Mouse (Mus musculus) ovary, postnatal 14 days (tissue): ENCODE data around the gene Hist2h3c2.
A peak's percentile ranks its signal among the peaks of the same experiment; 100 is the strongest.
"Not testable (repeated sequence)": the region's sequence is repeated elsewhere in the genome, so short reads cannot be mapped to it uniquely, and the experiment has no call there.

ENCODE experiments used
- DNase-seq: peaks from one replicate; pipeline ENCODE4 v3.0.0; 2022; ENCODE audit warnings: low spot score

The Hist2h3c2 gene

GRCm38 (mm10) chr3:96260220-96260619, 21.3 kb upstream of the Hist2h3c2 start:
- no peak for DNase-seq

- no peak for DNase-seq
Observed at GRCm38 (mm10) chr3:96257190-96257589, 18.3 kb upstream of the Hist2h3c2 start.

- DNase-seq: no peak
Observed at GRCm38 (mm10) chr3:96255926-96256593, 17.1 kb upstream of the Hist2h3c2 start.

GRCm38 (mm10) chr3:96254683-96255355, 15.9 kb upstream of the Hist2h3c2 start:
- no peak for DNase-seq

- DNase-seq: no peak
Observed at GRCm38 (mm10) chr3:96251787-96252186, 12.9 kb upstream of the Hist2h3c2 start.

- no peak for DNase-seq
Observed at GRCm38 (mm10) chr3:96250890-96251289, 12.0 kb upstream of the Hist2h3c2 start.

GRCm38 (mm10) chr3:96249034-96249345, 10.1 kb upstream of the Hist2h3c2 start:
- DNase-seq: no peak

GRCm38 (mm10) chr3:96248141-96249033, 9.5 kb upstream of the Hist2h3c2 start:
- no peak for DNase-seq

- DNase-seq: no peak
Observed at GRCm38 (mm10) chr3:96247356-96248140, 8.6 kb upstream of the Hist2h3c2 start.

- not testable (repeated sequence) for DNase-seq
Observed at GRCm38 (mm10) chr3:96246427-96246856, 7.5 kb upstream of the Hist2h3c2 start, which contains the start of gene Hist2h3c1. Gene Hist2h3c1, plus strand, starts transcription at chr3:96246685.

GRCm38 (mm10) chr3:96246018-96246417, 7.1 kb upstream of the Hist2h3c2 start:
- DNase-seq: not testable (repeated sequence)

GRCm38 (mm10) chr3:96245003-96245886, 6.3 kb upstream of the Hist2h3c2 start, which contains the start of gene Hist2h2aa1:
Gene Hist2h2aa1, plus strand, starts transcription at chr3:96245497.
- DNase-seq: peak; percentile 69

- no peak for DNase-seq
Observed at GRCm38 (mm10) chr3:96243921-96244572, 5.1 kb upstream of the Hist2h3c2 start.

GRCm38 (mm10) chr3:96240799-96241197, 1.9 kb upstream of the Hist2h3c2 start:
- no peak for DNase-seq

- DNase-seq: peak; percentile 89
Observed at GRCm38 (mm10) chr3:96239949-96240798, 1.2 kb upstream of the Hist2h3c2 start, which contains the start of gene Hist2h2aa2. Gene Hist2h2aa2, minus strand, starts transcription at chr3:96240276.

GRCm38 (mm10) chr3:96237904-96238511, 919 bp downstream of the Hist2h3c2 start:
- DNase-seq: no peak

- DNase-seq: no peak
Observed at GRCm38 (mm10) chr3:96237335-96237903, 1.5 kb downstream of the Hist2h3c2 start.

GRCm38 (mm10) chr3:96236834-96237334, 2.0 kb downstream of the Hist2h3c2 start:
- no peak for DNase-seq
